Mouse (Mus musculus): Measurements from ENCODE around the gene Cds2.

DNA sequence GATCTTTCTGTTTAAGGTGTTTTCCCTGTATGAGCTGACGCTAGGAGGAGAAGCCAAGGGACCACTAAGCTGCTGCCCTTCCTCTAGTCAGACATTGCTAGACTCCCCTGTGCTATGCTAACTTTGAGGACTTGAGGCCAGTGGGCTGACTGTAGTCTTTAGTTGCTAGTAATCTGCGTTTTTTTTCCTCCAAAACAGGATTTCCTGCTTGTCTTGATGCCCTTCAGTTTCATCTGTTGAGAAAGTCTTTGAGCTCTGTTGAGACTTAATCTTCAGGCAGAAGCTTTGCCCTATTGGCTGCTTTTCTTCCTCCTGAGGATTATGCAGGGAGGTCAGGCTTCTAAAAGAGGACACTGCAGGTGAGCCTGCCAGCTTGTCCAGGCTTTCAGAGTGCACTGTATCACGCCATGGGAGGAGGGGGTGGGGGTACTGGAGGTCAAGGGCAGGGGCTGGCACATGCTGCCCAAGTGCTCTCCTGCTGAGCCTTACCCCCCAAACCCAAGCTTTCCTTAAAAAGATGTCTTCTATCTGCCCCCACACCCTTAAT lies 16.5 kb downstream of the Cds2 start:
- TF ChIP-seq CTCF (IDR thresholded peaks at IDR 0.05; ENCODE audit: low read depth) (no peak), EP300 (IDR thresholded peaks at IDR 0.05; ENCODE audit: low read depth) (no peak)

Measured in heart, postnatal 0 days (tissue).